Mouse (Mus musculus) kidney, adult 2 months (tissue): ENCODE data around the gene Crybg1. TPM values are rescaled to one million over a fixed set of nuclear protein-coding genes. Genes with fewer than 3 reads are reported as not detected.
"Not testable (repeated sequence)": the region's sequence is repeated elsewhere in the genome, so short reads cannot be mapped to it uniquely, and the experiment has no call there.

Experiments
- DNase-seq: peaks from one replicate; pipeline ENCODE4 v3.0.0; 2021
- H3K27ac ChIP-seq: fragments of 200-500 bp; 2 replicates; pipeline ENCODE4 v1.5.1; 2012; ENCODE audit warnings: low read depth, low read length, control low read depth, inconsistent platforms; ENCODE audit not compliant: insufficient read depth
- H3K27me3 ChIP-seq: fragments of 200-500 bp; replicated peaks from 2 replicates; pipeline ENCODE4 v1.6.1; 2012; ENCODE audit warnings: mild to moderate bottlenecking, moderate library complexity, low read length, inconsistent platforms; ENCODE audit not compliant: control insufficient read depth, insufficient read depth
- H3K36me3 ChIP-seq: fragments of 200-500 bp; 2 replicates; pipeline ENCODE4 v1.6.1; 2012; ENCODE audit warnings: mild to moderate bottlenecking, moderate library complexity, low read length, inconsistent platforms; ENCODE audit not compliant: control insufficient read depth, insufficient read depth
- H3K4me1 ChIP-seq: fragments of 200-500 bp; 2 replicates; pipeline ENCODE4 v1.6.1; 2011; ENCODE audit warnings: low read length; ENCODE audit not compliant: control insufficient read depth, insufficient read depth
- H3K4me3 ChIP-seq: fragments of 200-500 bp; 2 replicates; pipeline ENCODE4 v1.5.1; 2011; ENCODE audit warnings: mild to moderate bottlenecking, low read depth, low read length, control low read depth; ENCODE audit not compliant: insufficient read depth
- CTCF ChIP-seq: fragments of 200-500 bp; conservative IDR thresholded peaks from 2 replicates; pipeline ENCODE4 v1.5.1; 2011; ENCODE audit warnings: low read depth, mild to moderate bottlenecking, control low read depth, low read length, moderate library complexity, mixed read lengths; ENCODE audit not compliant: insufficient read depth, insufficient read length
- POLR2A ChIP-seq: fragments of 200-500 bp; IDR thresholded peaks from one replicate; pipeline ENCODE4 v1.6.1; 2011; ENCODE audit warnings: low read depth, low read length, control low read depth
- WGBS: fragments of 180-500 bp; shearing (Covaris S2); methylation state at CpG from one replicate; pipeline ENCODE4 v1.1.7; 2018; 5-methylcytosine and 5-hydroxymethylcytosine counted together
- polyA plus RNA-seq: library from polyadenylated mRNA; depleted of rRNA; stranded (reverse); fragments of >200 nt; gene quantifications from 2 replicates; pipeline ENCODE4 v1.2.3, GENCODE M21; 2012

Crybg1 gene
- polyA plus RNA-seq, 1 experiment, result 4.5 TPM

DNA sequence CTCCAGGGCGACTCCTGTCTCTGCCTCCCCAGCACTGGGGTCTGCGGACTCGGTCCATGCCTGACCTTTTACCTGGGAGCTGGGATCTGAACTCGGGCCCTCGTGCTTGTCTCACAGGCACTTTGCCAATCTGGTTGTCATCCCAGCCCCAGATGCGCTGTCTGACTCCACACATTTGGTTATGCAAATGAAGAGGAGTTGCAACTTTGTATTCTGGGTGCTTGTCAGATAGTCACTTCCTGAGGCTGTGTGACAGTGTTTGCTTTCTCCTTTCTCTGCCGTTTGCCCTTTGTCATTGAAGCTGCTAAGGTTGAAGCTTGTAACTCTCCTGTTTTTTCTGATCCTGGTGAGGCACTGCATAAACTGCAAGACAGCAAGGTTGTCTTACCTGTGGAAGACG lies 220.9 kb downstream of the Crybg1 start:
- Histone ChIP-seq H3K4me3 (no peak overlapping the region), H3K27me3 (no peaks in the 10 kb centered on the region), H3K4me1 (no peaks in the 10 kb centered on the region), H3K36me3 (no peaks in the 10 kb centered on the region), H3K27ac (no peak overlapping the region)
- DNase-seq, result peak; percentile 38
- no peak for TF ChIP-seq POLR2A
- no peak for TF ChIP-seq CTCF
- 74% methylated on average over 8 of the region's 8 CpGs for WGBS

- H3K27ac ChIP-seq, H3K4me3 ChIP-seq: not testable (repeated sequence)
- 87% methylated on average over 9 of the region's 9 CpGs for WGBS
Observed at GRCm38 (mm10) chr10:43925776-43926175, 222.9 kb downstream of the Crybg1 start.

DNA sequence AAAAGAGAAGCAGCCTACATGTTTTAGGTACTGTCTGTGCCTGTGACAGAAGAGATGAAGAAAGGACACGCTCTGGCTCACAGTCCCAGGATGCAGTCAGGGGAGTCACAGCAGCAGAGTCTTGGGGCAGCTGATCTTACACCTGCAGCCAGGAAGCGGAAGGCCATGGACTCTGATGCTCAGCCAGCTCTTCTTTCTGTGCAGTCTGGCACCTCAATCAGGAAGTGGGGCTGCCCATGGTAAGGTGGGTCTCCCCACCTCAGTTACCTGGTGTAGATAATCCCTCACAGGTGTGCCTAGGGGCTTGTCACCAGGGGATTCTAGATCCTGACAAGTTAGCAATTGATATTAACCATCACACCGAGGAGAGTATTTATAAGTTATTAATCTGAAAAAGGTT lies 225.6 kb downstream of the Crybg1 start:
- Histone ChIP-seq H3K4me1 (no peaks in the 10 kb centered on the region), H3K27ac (no peak overlapping the region), H3K4me3 (no peak overlapping the region), H3K27me3 (no peaks in the 10 kb centered on the region), H3K36me3 (no peaks in the 10 kb centered on the region)
- DNase-seq, result no peak
- no peak for TF ChIP-seq CTCF
- no peak for TF ChIP-seq POLR2A
- WGBS, result 88% methylated on average over 3 of the region's 3 CpGs

More at GRCm38 (mm10) chr10:43925776-43926175, 222.9 kb downstream of the Crybg1 start:
- DNase-seq, H3K4me1 ChIP-seq, H3K27me3 ChIP-seq, H3K36me3 ChIP-seq: not testable (repeated sequence)

DNA sequence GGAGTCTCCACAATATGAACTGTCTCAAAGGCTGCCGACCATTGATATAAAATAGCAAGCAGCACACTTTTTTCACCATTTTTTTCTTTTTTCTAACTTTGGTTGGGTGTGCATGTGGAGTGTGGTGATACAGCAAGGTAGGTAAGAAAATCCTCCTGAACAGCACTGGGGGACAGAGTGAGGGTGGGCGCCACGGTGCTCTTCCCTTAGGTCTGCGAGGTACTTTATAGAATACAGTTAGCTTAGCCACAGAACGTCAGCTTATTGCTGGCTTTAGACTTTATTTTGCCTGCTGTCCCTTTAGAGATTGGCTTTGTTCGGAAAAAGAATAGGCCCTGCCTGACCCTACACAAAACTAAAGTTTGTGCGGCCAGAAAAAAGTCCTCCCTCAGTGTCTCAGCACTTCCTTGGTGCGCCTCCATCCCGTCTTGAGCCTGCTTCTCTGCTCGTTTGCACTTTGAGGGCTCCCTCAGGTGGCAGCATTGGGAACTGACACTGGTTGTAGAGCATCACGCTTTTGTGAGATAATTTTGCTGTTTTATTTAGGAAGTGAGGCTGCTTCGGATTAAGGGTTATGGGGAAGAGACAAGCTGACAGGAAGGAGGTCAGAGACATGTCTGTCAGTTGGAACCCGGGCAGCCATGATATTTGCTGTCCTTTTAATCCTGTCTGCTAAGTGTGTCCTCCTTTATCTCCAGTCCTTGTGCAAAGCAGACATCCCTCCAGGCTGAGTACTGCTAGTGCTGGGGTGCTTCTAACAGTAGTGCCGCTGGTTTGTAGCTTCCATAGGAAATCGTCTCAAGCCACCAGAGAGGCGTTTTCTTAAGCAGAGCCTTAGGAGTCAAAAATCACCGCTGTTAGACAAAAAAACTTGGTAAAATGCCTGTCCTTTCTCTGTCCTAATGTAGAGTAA lies 229.7 kb downstream of the Crybg1 start:
- TF ChIP-seq CTCF (peak; percentile 87), POLR2A (no peak)
- H3K36me3 ChIP-seq, result no peaks in the 10 kb centered on the region
- no peak overlapping the region for H3K27ac ChIP-seq
- peak; percentile 79 for DNase-seq
- no peaks in the 10 kb centered on the region for H3K27me3 ChIP-seq
- no peak overlapping the region for H3K4me3 ChIP-seq
- no peaks in the 10 kb centered on the region for H3K4me1 ChIP-seq
- WGBS, result 46% methylated on average over 17 of the region's 17 CpGs

- Histone ChIP-seq H3K36me3 (no peaks in the 10 kb centered on the region), H3K27me3 (no peaks in the 10 kb centered on the region), H3K27ac (no peak overlapping the region), H3K4me3 (no peak overlapping the region), H3K4me1 (no peaks in the 10 kb centered on the region)
- TF ChIP-seq POLR2A (no peak), CTCF (no peak)
- DNase-seq, result no peak
- 94% methylated on average over 2 of the region's 2 CpGs for WGBS
Observed at GRCm38 (mm10) chr10:43916737-43917136, 231.9 kb downstream of the Crybg1 start.

DNA sequence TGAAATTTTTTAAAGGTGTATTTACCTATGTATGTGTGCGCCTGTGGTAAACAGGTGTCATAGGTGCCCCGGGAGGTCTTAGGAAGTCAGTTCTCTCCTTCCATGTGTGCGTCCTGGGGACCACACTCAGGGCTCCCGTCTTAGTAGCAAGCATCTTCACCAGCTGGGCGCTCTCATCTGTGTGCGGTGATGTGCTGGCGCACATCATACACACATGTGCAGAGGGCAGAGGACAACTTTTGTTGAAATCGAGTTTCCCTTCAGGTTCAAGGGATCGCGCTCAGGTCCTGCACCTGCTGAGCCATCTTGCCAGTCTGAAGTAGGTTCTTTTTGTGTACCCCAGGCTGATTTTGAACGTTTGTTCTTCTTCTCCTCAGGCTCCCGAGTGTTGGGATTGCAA lies 232.5 kb downstream of the Crybg1 start:
- no peak for DNase-seq
- H3K27ac ChIP-seq, result no peak overlapping the region
- WGBS, result 88% methylated on average over 12 of the region's 12 CpGs
- H3K36me3 ChIP-seq, result no peaks in the 10 kb centered on the region
- H3K4me3 ChIP-seq, result no peak overlapping the region
- TF ChIP-seq POLR2A (no peak), CTCF (no peak)
- no peaks in the 10 kb centered on the region for H3K4me1 ChIP-seq
- no peaks in the 10 kb centered on the region for H3K27me3 ChIP-seq

GRCm38 (mm10) chr10:43912236-43912635 lies 236.4 kb downstream of the Crybg1 start:
- Histone ChIP-seq H3K4me3 (no peak overlapping the region), H3K27me3 (no peaks in the 10 kb centered on the region), H3K27ac (no peak overlapping the region), H3K36me3 (no peaks in the 10 kb centered on the region), H3K4me1 (no peaks in the 10 kb centered on the region)
- WGBS, result 80% methylated on average over 3 of the region's 3 CpGs
- DNase-seq, result no peak
- TF ChIP-seq CTCF (no peak), POLR2A (no peak)
